Mouse (Mus musculus): ENCODE measurements at regions not wholly inside any gene's neighbourhood (a gene's known extent, or its start where the extent isn't known, plus 50 kb on each side); places are given as distances from the start of the nearest gene placed in this dataset.

- TF ChIP-seq CTCF (IDR thresholded peaks at IDR 0.05) (no peak), POLR2A (IDR thresholded peaks at IDR 0.05; ENCODE audit: insufficient read depth, low read depth, low read length) (no peak), EP300 (IDR thresholded peaks at IDR 0.05; ENCODE audit: insufficient read depth, low read depth, low read length) (no peak)
- intact Hi-C loops (cut with DNase I) = no loop called here
- 76% methylated on average over 3 of the region's 3 CpGs for WGBS
Measured at GRCm38 (mm10) chr5:12973701-12974100, 151.5 kb upstream of the Sema3a start.

GRCm38 (mm10) chr5:12976015-12976742 is 149.0 kb upstream of the Sema3a start:
- Histone ChIP-seq H3K4me3 (no peak overlapping the region), H3K9ac (ENCODE audit: low read depth, low read length) (no peak overlapping the region), H3K27ac (no peak overlapping the region), H3K79me2 (replicated peaks; ENCODE audit: control insufficient read depth, insufficient read depth, low read length) (no peaks in the 10 kb centered on the region), H3K4me1 (ENCODE audit: control insufficient read depth, insufficient read depth, low read length) (no peaks in the 10 kb centered on the region), H3K27me3 (ENCODE audit: control insufficient read depth, insufficient read depth, low read length) (no peaks in the 10 kb centered on the region), H3K36me3 (ENCODE audit: control insufficient read depth, insufficient read depth, low read length) (no peaks in the 10 kb centered on the region)
- no peak for TF ChIP-seq CTCF (IDR thresholded peaks at IDR 0.05)
- no peak for TF ChIP-seq POLR2A (IDR thresholded peaks at IDR 0.05; ENCODE audit: insufficient read depth, low read depth, low read length)
- TF ChIP-seq EP300 (IDR thresholded peaks at IDR 0.05; ENCODE audit: insufficient read depth, low read depth, low read length) = no peak
- intact Hi-C loops (cut with DNase I) = no loop called here
- no peak for DNase-seq
- 70% methylated on average over 8 of the region's 8 CpGs for WGBS

More at GRCm38 (mm10) chr5:12973701-12974100, 151.5 kb upstream of the Sema3a start:
- H3K36me3 ChIP-seq (ENCODE audit: control insufficient read depth, insufficient read depth, low read length) = no peaks in the 10 kb centered on the region
- no peaks in the 10 kb centered on the region for H3K4me1 ChIP-seq (ENCODE audit: control insufficient read depth, insufficient read depth, low read length)
- H3K9ac ChIP-seq (ENCODE audit: low read depth, low read length) = no peak overlapping the region
- no peak for DNase-seq
- H3K27me3 ChIP-seq (ENCODE audit: control insufficient read depth, insufficient read depth, low read length) = no peaks in the 10 kb centered on the region
- no peaks in the 10 kb centered on the region for H3K79me2 ChIP-seq (replicated peaks; ENCODE audit: control insufficient read depth, insufficient read depth, low read length)
- no peak overlapping the region for H3K4me3 ChIP-seq
- no peak overlapping the region for H3K27ac ChIP-seq

GRCm38 (mm10) chr5:12977875-12978274 is 147.3 kb upstream of the Sema3a start:
- H3K27me3 ChIP-seq (ENCODE audit: control insufficient read depth, insufficient read depth, low read length) = no peaks in the 10 kb centered on the region
- TF ChIP-seq POLR2A (IDR thresholded peaks at IDR 0.05; ENCODE audit: insufficient read depth, low read depth, low read length) (no peak), CTCF (IDR thresholded peaks at IDR 0.05) (no peak), EP300 (IDR thresholded peaks at IDR 0.05; ENCODE audit: insufficient read depth, low read depth, low read length) (no peak)
- H3K9ac ChIP-seq (ENCODE audit: low read depth, low read length) = no peak overlapping the region
- no peak for DNase-seq
- no peaks in the 10 kb centered on the region for H3K4me1 ChIP-seq (ENCODE audit: control insufficient read depth, insufficient read depth, low read length)
- H3K27ac ChIP-seq = no peak overlapping the region
- no peak overlapping the region for H3K4me3 ChIP-seq
- WGBS = 31% methylated on average over 2 of the region's 2 CpGs
- no peaks in the 10 kb centered on the region for H3K79me2 ChIP-seq (replicated peaks; ENCODE audit: control insufficient read depth, insufficient read depth, low read length)
- H3K36me3 ChIP-seq (ENCODE audit: control insufficient read depth, insufficient read depth, low read length) = no peaks in the 10 kb centered on the region
- intact Hi-C loops (cut with DNase I) = no loop called here

GRCm38 (mm10) chr5:12993826-12994225 is 131.4 kb upstream of the Sema3a start:
- H3K4me1 ChIP-seq (ENCODE audit: control insufficient read depth, insufficient read depth, low read length) = no peaks in the 10 kb centered on the region
- DNase-seq = no peak
- H3K36me3 ChIP-seq (ENCODE audit: control insufficient read depth, insufficient read depth, low read length) = no peaks in the 10 kb centered on the region
- no peak for TF ChIP-seq EP300 (IDR thresholded peaks at IDR 0.05; ENCODE audit: insufficient read depth, low read depth, low read length)
- no peak overlapping the region for H3K9ac ChIP-seq (ENCODE audit: low read depth, low read length)
- H3K27me3 ChIP-seq (ENCODE audit: control insufficient read depth, insufficient read depth, low read length) = no peaks in the 10 kb centered on the region
- intact Hi-C loops (cut with DNase I) = no loop called here
- H3K79me2 ChIP-seq (replicated peaks; ENCODE audit: control insufficient read depth, insufficient read depth, low read length) = no peaks in the 10 kb centered on the region
- WGBS = 84% methylated on average over 1 of the region's 1 CpGs
- no peak overlapping the region for H3K27ac ChIP-seq
- H3K4me3 ChIP-seq = no peak overlapping the region

DNA sequence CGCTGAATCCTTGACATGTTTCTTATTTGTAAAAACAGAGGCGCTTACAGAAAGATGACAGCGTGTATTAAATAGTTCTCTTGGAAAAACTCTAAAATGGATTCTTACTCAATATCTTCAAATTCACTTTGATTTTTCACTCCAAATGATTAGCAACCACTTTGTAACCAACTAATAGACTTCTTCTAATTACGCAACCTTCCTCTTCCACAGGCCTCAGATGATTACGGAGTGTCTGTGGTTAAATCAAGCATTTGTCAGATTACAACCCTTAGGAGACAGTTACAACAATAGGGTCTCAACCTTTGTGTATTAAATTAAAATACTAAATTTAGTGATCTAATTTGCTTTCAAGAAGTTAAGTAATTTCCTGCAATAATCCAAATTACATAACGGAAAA is 127.8 kb upstream of the Sema3a start:
- Histone ChIP-seq H3K79me2 (replicated peaks; ENCODE audit: control insufficient read depth, insufficient read depth, low read length) (no peaks in the 10 kb centered on the region), H3K36me3 (ENCODE audit: control insufficient read depth, insufficient read depth, low read length) (no peaks in the 10 kb centered on the region), H3K4me1 (ENCODE audit: control insufficient read depth, insufficient read depth, low read length) (no peaks in the 10 kb centered on the region), H3K9ac (ENCODE audit: low read depth, low read length) (no peak overlapping the region), H3K27ac (no peak overlapping the region), H3K4me3 (no peak overlapping the region), H3K27me3 (ENCODE audit: control insufficient read depth, insufficient read depth, low read length) (no peaks in the 10 kb centered on the region)
- WGBS = 80% methylated on average over 6 of the region's 6 CpGs
- TF ChIP-seq POLR2A (IDR thresholded peaks at IDR 0.05; ENCODE audit: insufficient read depth, low read depth, low read length) = no peak
- TF ChIP-seq CTCF (IDR thresholded peaks at IDR 0.05) = no peak
- TF ChIP-seq EP300 (IDR thresholded peaks at IDR 0.05; ENCODE audit: insufficient read depth, low read depth, low read length) = no peak
- DNase-seq = no peak
- intact Hi-C loops (cut with DNase I) = no loop called here

DNA sequence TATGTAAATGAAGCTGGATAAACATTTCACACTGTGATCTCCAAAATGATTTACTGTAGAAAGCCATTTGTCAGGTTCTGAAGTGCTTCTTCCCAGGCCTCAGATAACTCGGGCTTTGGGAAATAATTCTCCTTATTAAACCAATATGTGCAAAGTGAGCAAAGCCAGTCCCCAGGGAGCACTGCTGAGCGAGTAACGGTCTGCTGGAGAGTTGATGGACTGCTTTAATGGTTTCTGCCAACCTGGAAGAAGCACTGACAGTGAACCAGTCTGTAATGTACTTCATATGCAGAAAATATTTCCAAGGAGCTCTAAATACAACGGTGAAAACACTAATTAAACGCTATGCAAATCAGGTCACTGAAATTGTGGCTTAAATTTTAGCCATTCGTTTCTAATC is 118.1 kb upstream of the Sema3a start:
- Histone ChIP-seq H3K27me3 (ENCODE audit: control insufficient read depth, insufficient read depth, low read length) (no peaks in the 10 kb centered on the region), H3K4me1 (ENCODE audit: control insufficient read depth, insufficient read depth, low read length) (no peaks in the 10 kb centered on the region), H3K4me3 (no peak overlapping the region), H3K79me2 (replicated peaks; ENCODE audit: control insufficient read depth, insufficient read depth, low read length) (no peaks in the 10 kb centered on the region), H3K36me3 (ENCODE audit: control insufficient read depth, insufficient read depth, low read length) (no peaks in the 10 kb centered on the region), H3K9ac (ENCODE audit: low read depth, low read length) (no peak overlapping the region), H3K27ac (no peak overlapping the region)
- no peak for TF ChIP-seq CTCF (IDR thresholded peaks at IDR 0.05)
- TF ChIP-seq POLR2A (IDR thresholded peaks at IDR 0.05; ENCODE audit: insufficient read depth, low read depth, low read length) = no peak
- TF ChIP-seq EP300 (IDR thresholded peaks at IDR 0.05; ENCODE audit: insufficient read depth, low read depth, low read length) = no peak
- WGBS = 73% methylated on average over 6 of the region's 6 CpGs
- intact Hi-C loops (cut with DNase I) = no loop called here
- no peak for DNase-seq

All from heart, adult 2 months (tissue).